In the genomic region with DNA sequence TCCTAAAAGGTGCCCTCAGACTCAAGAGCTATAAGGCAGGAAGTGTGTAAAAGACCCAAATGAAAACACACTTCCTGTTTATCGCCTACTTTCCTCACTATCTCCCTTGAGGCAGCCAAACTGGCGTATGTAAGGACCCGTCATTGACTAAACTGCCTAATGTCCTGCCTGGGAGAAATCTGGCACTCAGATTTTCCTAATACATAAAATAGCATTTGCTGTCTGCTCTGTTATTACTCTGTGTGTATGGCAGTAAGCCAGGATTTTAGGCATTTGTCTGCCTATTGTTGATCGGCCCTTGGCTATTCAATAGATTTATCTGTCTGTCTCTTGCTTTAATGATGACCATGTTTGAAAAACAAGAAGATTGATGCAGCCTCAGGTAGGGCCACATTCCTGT, we compare ENCODE assay signal across 21 mouse cellular contexts.
DNase-seq lines count a peak whose midpoint lies in the region; ATAC-seq and TF ChIP-seq lines count a peak whose summit lies in the region.
"Had no signal": no experiment of that assay in that cellular context is flagged by ENCODE, and none has a peak within 500 bp of the region (broad histone marks: within the 10 kb centered on the region; RNA-seq: fewer than 3 reads in every experiment).

No protein-coding gene starts in this region.

- no peak overlapping the region for H3K4me3 ChIP-seq in forebrain, embryonic 14.5 days (ENCODE audit: low read depth, low read length)
- no peak overlapping the region for H3K4me3 ChIP-seq in forebrain, embryonic 13.5 days
- H3K4me3 ChIP-seq in limb, embryonic 11.5 days (ENCODE audit: low read depth, low read length): no peak overlapping the region
- no peak overlapping the region for H3K4me3 ChIP-seq in limb, embryonic 10.5 days
- H3K4me3 ChIP-seq in stomach, embryonic 15.5 days (replicated peaks): no peak overlapping the region
- no peak overlapping the region for H3K4me3 ChIP-seq in stomach, postnatal 0 days (ENCODE audit: low read depth, low read length)
- H3K4me3 ChIP-seq: heart, adult 2 months; liver, embryonic 15.5 days had no signal

- no peaks in the 10 kb centered on the region for H3K9me3 ChIP-seq in forebrain, embryonic 14.5 days (replicated peaks; ENCODE audit: control insufficient read depth, low read length)
- H3K9me3 ChIP-seq in forebrain, embryonic 13.5 days (replicated peaks): no peaks in the 10 kb centered on the region
- no peaks in the 10 kb centered on the region for H3K9me3 ChIP-seq in limb, embryonic 11.5 days (ENCODE audit: control insufficient read depth, low read length)
- no peaks in the 10 kb centered on the region for H3K9me3 ChIP-seq in limb, embryonic 10.5 days (replicated peaks)
- H3K9me3 ChIP-seq in stomach, embryonic 15.5 days: no peaks in the 10 kb centered on the region
- no peaks in the 10 kb centered on the region for H3K9me3 ChIP-seq in stomach, postnatal 0 days (ENCODE audit: control insufficient read depth, low read length)
- H3K9me3 ChIP-seq: liver, embryonic 15.5 days had no signal

- no peak for ATAC-seq in forebrain, embryonic 14.5 days
- ATAC-seq in forebrain, embryonic 13.5 days: no peak
- peak; percentile 35; the same call in 1 of the 2 replicates for ATAC-seq in limb, embryonic 11.5 days (ENCODE audit: insufficient number of reproducible peaks, low FRiP score, low TSS enrichment, low read depth)
- ATAC-seq in stomach, embryonic 15.5 days (ENCODE audit: insufficient read depth, low FRiP score, low read depth): peak; percentile 53; the same call in 1 of the 2 replicates
- no peak for ATAC-seq in stomach, postnatal 0 days (ENCODE audit: low FRiP score, low TSS enrichment)

- peak; percentile 20 for DNase-seq in forebrain, embryonic 14.5 days (ENCODE audit: low spot score)
- no peak for DNase-seq in limb, embryonic 11.5 days (ENCODE audit: low spot score)
- DNase-seq in limb, embryonic 10.5 days (ENCODE audit: low spot score): no peak
- no peak for DNase-seq in stomach, postnatal 0 days (ENCODE audit: low spot score)
- no peak for DNase-seq in spleen, postnatal 4 days (ENCODE audit: low spot score in 2 of 2)
- DNase-seq: adrenal gland, postnatal 36 days; cerebellum, adult 2 months; cerebellum, postnatal 36 days; gastrocnemius, postnatal 25 days; heart, adult 2 months; heart, postnatal 4 days; kidney, adult 8-10 months; kidney, postnatal 25 days; retina, postnatal 1 day; thymus, postnatal 36 days had no signal

- no peak for TF ChIP-seq EP300 in stomach, postnatal 0 days (optimal IDR thresholded peaks at IDR 0.05)

- H3K9ac ChIP-seq in forebrain, embryonic 14.5 days (ENCODE audit: low read length): no peak overlapping the region
- H3K9ac ChIP-seq in forebrain, embryonic 13.5 days: no peak overlapping the region
- no peak overlapping the region for H3K9ac ChIP-seq in limb, embryonic 11.5 days (ENCODE audit: low read length)
- H3K9ac ChIP-seq in stomach, embryonic 15.5 days: no peak overlapping the region
- no peak overlapping the region for H3K9ac ChIP-seq in stomach, postnatal 0 days (ENCODE audit: low read length)
- H3K9ac ChIP-seq: liver, embryonic 15.5 days had no signal

- no peak overlapping the region for H3K27ac ChIP-seq in forebrain, embryonic 14.5 days (ENCODE audit: low read depth, low read length)
- H3K27ac ChIP-seq in forebrain, embryonic 13.5 days: no peak overlapping the region
- H3K27ac ChIP-seq in limb, embryonic 11.5 days (replicated peaks; ENCODE audit: low read depth, low read length): no peak overlapping the region
- H3K27ac ChIP-seq in limb, embryonic 10.5 days: no peak overlapping the region; the same call in 1 of the 2 replicates
- no peak overlapping the region for H3K27ac ChIP-seq in stomach, embryonic 15.5 days
- H3K27ac ChIP-seq in stomach, postnatal 0 days (replicated peaks): no peak overlapping the region
- H3K27ac ChIP-seq: heart, adult 2 months; liver, embryonic 15.5 days; macrophage had no signal

- TF ChIP-seq CTCF in stomach, postnatal 0 days (IDR thresholded peaks at IDR 0.05; ENCODE audit: low read depth): no peak

- WGBS in forebrain, embryonic 14.5 days: 86% methylated on average over 4 of the region's 4 CpGs
- WGBS in forebrain, embryonic 13.5 days: 74% methylated on average over 4 of the region's 4 CpGs
- 49% methylated on average over 4 of the region's 4 CpGs for WGBS in limb, embryonic 11.5 days
- 74% methylated on average over 4 of the region's 4 CpGs for WGBS in limb, embryonic 10.5 days
- WGBS in stomach, embryonic 15.5 days: 39% methylated on average over 4 of the region's 4 CpGs
- 34% methylated on average over 4 of the region's 4 CpGs for WGBS in stomach, postnatal 0 days

- H3K4me2 ChIP-seq in forebrain, embryonic 14.5 days (ENCODE audit: low read length): no peak overlapping the region
- H3K4me2 ChIP-seq in forebrain, embryonic 13.5 days: no peak overlapping the region
- no peak overlapping the region for H3K4me2 ChIP-seq in limb, embryonic 11.5 days (ENCODE audit: low read depth, severe bottlenecking)
- H3K4me2 ChIP-seq in stomach, embryonic 15.5 days: no peak overlapping the region
- no peak overlapping the region for H3K4me2 ChIP-seq in stomach, postnatal 0 days (replicated peaks; ENCODE audit: low read depth)
- H3K4me2 ChIP-seq: liver, embryonic 15.5 days; midbrain, embryonic 11.5 days had no signal

- no peaks in the 10 kb centered on the region for H3K4me1 ChIP-seq in forebrain, embryonic 14.5 days (ENCODE audit: control insufficient read depth, insufficient read depth, low read length)
- no peaks in the 10 kb centered on the region for H3K4me1 ChIP-seq in forebrain, embryonic 13.5 days
- no peaks in the 10 kb centered on the region for H3K4me1 ChIP-seq in limb, embryonic 11.5 days (ENCODE audit: control insufficient read depth, insufficient read depth, low read length)
- peaks cover 8% of the 10 kb centered on the region; the same call in 1 of the 2 replicates for H3K4me1 ChIP-seq in limb, embryonic 10.5 days
- H3K4me1 ChIP-seq in stomach, embryonic 15.5 days: no peaks in the 10 kb centered on the region
- no peaks in the 10 kb centered on the region for H3K4me1 ChIP-seq in stomach, postnatal 0 days (replicated peaks; ENCODE audit: control insufficient read depth, insufficient read depth)
- H3K4me1 ChIP-seq: liver, embryonic 15.5 days had no signal

- H3K27me3 ChIP-seq in forebrain, embryonic 14.5 days (replicated peaks; ENCODE audit: control insufficient read depth, insufficient read depth, low read length): no peaks in the 10 kb centered on the region
- H3K27me3 ChIP-seq in forebrain, embryonic 13.5 days: no peaks in the 10 kb centered on the region
- H3K27me3 ChIP-seq in limb, embryonic 11.5 days (ENCODE audit: control insufficient read depth, insufficient read depth, low read length): no peaks in the 10 kb centered on the region
- H3K27me3 ChIP-seq in limb, embryonic 10.5 days (ENCODE audit: low read depth, poor library complexity, severe bottlenecking): no peaks in the 10 kb centered on the region
- no peaks in the 10 kb centered on the region for H3K27me3 ChIP-seq in stomach, embryonic 15.5 days (replicated peaks)
- H3K27me3 ChIP-seq in stomach, postnatal 0 days (ENCODE audit: control insufficient read depth, insufficient read depth, low read length): no peaks in the 10 kb centered on the region
- H3K27me3 ChIP-seq: liver, embryonic 15.5 days had no signal

- H3K36me3 ChIP-seq in forebrain, embryonic 14.5 days (ENCODE audit: control insufficient read depth, insufficient read depth, low read length): no peaks in the 10 kb centered on the region
- no peaks in the 10 kb centered on the region for H3K36me3 ChIP-seq in forebrain, embryonic 13.5 days (ENCODE audit: poor library complexity, severe bottlenecking)
- no peaks in the 10 kb centered on the region for H3K36me3 ChIP-seq in limb, embryonic 11.5 days (ENCODE audit: control insufficient read depth, insufficient read depth, low read length)
- no peaks in the 10 kb centered on the region for H3K36me3 ChIP-seq in limb, embryonic 10.5 days
- no peaks in the 10 kb centered on the region for H3K36me3 ChIP-seq in stomach, embryonic 15.5 days
- no peaks in the 10 kb centered on the region for H3K36me3 ChIP-seq in stomach, postnatal 0 days (ENCODE audit: control insufficient read depth, insufficient read depth, low read length)
- H3K36me3 ChIP-seq: G1E; liver, embryonic 15.5 days had no signal

Comparison
In these comparisons a context has a peak if more than half of its experiments do, and no peak if none do; other contexts are left out.
1. ATAC-seq: peak in limb, embryonic 11.5 days (single experiment) and stomach, embryonic 15.5 days (single experiment); none in forebrain, embryonic 14.5 days (single experiment), forebrain, embryonic 13.5 days (single experiment) and stomach, postnatal 0 days (single experiment).